Mouse (Mus musculus): ENCODE data around the gene Gm42517.

The Gm42517 gene

GRCm38 (mm10) chr5:108349511-108350148 is 18.1 kb downstream of the Gm42517 start:
- DNase-seq (ENCODE audit: extremely low read depth, low read depth): no peak

GRCm38 (mm10) chr5:108347843-108348242 is 19.9 kb downstream of the Gm42517 start:
- no peak for DNase-seq (ENCODE audit: extremely low read depth, low read depth)

GRCm38 (mm10) chr5:108345313-108346071 is 22.2 kb downstream of the Gm42517 start:
- peak; percentile 26 for DNase-seq (ENCODE audit: extremely low read depth, low read depth)

- no peak for DNase-seq (ENCODE audit: extremely low read depth, low read depth)
Measured at GRCm38 (mm10) chr5:108343680-108344170, 24.0 kb downstream of the Gm42517 start.

- DNase-seq (ENCODE audit: extremely low read depth, low read depth): peak; percentile 23
Measured at GRCm38 (mm10) chr5:108338049-108338448, 29.7 kb downstream of the Gm42517 start.

- peak; percentile 90 for DNase-seq (ENCODE audit: extremely low read depth, low read depth)
Measured at GRCm38 (mm10) chr5:108337385-108337784, 30.3 kb downstream of the Gm42517 start.

GRCm38 (mm10) chr5:108331051-108331450 is 36.7 kb downstream of the Gm42517 start:
- DNase-seq (ENCODE audit: extremely low read depth, low read depth): no peak
